Mouse (Mus musculus) cortical plate, adult 2 months (tissue): ENCODE data around the gene Tbc1d2b.

ENCODE experiments used
- CTCF ChIP-seq: fragments of 200-500 bp; IDR thresholded peaks from 2 replicates; pipeline ENCODE4 v1.5.1; 2011; ENCODE audit warnings: mild to moderate bottlenecking, control low read depth, low read length; ENCODE audit not compliant: insufficient read depth; ENCODE audit errors: extremely low read depth
- POLR2A ChIP-seq: fragments of 200-500 bp; IDR thresholded peaks from 2 replicates; pipeline ENCODE4 v1.6.1; 2011; ENCODE audit warnings: mild to moderate bottlenecking, low read length, control low read depth; ENCODE audit not compliant: insufficient read depth; ENCODE audit errors: extremely low read depth

GRCm38 (mm10) chr9:90260600-90261375, 9.8 kb downstream of the Tbc1d2b start:
- no peak for TF ChIP-seq CTCF
- TF ChIP-seq POLR2A: no peak
